Mouse (Mus musculus) NIH3T3 (cell line): ENCODE results near the gene Sphk1.

Source experiments
- DNase-seq: peaks from one replicate; pipeline ENCODE4 v3.0.0-alpha.2; 2012; ENCODE audit warnings: low read depth

Sphk1 gene

DNA sequence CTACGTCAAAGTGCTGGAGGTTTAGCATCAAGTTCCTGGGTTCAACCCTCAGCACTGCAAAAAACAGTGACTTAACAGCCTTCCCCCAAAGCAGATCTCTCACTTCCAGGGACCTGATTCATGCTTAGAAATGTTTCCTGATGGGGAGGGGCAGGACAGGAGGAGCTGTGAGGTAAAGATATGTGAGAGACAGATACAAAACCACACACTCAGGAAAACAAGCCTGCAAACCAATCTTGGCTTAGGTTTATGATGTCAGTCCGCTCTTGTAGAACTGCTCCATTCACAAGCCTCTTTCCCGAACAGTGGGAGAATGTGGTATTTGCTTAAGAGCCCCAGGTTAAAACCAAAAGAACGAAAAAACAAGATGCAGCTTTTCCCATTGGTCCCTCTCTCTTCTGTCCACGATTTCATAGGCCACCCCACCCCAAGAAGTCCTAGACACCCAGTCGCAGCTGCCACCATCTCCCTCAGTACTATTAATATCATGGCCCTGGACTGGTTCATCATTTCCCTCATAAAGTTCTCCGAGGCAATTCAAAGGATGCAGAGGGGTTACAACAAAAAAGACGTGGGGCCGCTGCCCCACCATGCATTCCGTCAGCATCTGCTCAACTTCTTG lies 49.4 kb downstream of the Sphk1 start:
- peak; percentile 22 for DNase-seq

DNA sequence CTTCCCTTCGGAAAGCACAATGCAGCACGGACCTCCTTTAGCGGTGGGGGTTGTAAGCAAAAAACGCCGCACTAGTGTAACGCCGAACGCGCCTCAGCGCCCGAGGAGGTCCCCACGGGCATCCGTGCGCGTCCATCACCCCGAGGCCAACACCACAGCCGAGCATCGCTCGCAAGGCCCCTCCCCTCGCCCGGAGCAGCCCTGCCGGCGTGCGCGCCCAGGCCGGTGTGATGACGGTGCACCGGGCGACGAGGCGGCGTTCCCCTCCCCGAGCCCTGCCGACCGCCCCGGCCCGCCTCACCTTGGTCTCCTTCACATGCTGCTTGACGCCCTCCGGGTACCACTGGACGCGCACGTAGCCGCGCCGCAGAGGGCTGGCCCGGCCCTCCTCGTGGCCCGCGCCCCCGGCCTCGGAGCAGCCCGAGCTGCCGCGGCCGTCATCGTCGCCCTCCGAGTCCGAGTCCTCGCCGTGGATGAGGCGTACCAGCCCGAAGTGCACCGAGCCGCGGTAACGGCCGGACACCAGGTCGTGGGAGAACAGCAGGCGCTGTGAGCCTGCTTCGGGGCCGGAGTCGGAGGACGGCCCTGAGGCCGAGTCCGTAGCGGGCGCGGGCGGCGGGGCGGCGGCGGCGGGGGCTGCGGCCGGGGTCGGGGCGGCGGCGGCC lies 50.1 kb downstream of the Sphk1 start:
- peak; percentile 65 for DNase-seq

DNA sequence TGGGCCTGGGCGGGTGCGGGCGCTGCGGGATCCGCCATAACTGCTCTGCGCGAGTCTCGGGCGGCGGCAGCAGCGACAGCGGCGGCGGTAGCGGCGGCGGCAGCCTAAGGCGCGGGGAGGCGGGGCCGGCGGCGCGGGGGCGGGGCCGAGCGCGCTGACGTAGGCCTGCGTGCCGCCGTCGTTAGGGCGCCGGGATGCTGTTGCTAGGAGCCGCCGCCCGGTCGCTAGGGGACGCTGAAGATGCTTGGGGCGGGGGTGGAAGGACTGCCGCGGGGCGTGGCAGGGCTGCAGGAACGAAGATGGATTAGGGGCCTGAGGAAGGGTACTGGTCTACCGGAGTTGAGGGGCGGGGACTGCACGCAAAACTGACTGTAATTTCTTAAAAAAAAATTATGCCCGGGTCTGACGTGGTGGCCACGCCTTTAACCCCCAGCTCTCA lies 50.7 kb downstream of the Sphk1 start, which contains the start of gene Ube2o:
Gene Ube2o (minus strand): TSS at position 72 of the 439 bp plus-strand sequence.
- DNase-seq: peak; percentile 93

DNA sequence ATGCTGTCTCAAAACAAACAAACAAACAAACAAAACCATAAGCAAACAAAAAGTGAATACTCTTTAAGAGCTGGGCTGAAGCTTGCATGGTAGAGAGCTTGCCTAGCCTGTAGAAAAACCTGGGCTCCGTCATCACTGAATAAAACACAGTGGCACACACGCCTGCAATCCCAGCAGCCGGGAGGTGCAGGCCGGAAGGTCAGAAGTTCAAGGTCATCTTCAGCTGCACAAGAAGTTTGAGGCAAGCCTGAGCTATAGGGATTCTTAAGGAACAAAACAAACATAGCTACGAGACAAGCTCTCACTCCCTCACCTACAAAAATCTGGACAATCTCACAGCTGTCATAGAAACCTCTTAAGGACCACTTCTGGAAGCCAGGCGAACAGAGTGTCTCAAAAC lies 55.0 kb downstream of the Sphk1 start:
- DNase-seq: no peak
